Mouse (Mus musculus): ENCODE measurements at regions not wholly inside any gene's neighbourhood (a gene's known extent, or its start where the extent isn't known, plus 50 kb on each side); places are given as distances from the start of the nearest gene placed in this dataset.

DNA sequence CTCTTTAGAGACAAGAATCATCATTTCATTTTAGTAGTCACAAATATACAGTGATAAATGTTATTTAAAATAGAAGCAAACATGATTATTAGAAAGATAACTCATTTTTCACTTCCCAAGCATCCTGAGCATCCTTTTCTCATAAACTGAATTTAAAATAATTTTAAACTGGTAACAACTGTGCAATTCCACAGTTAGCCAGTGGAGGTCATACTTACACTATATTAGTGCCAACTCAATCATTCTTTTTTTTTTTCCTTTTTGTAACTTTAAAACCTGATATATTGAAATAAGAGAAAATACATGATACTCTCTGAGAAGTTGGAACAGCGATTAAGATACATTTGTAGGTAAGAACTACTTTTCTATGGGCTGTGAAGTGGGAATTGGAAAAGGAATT lies 113.2 kb upstream of the Gm17509 start:
- no peak for DNase-seq (ENCODE audit: low read depth, low spot score)

DNA sequence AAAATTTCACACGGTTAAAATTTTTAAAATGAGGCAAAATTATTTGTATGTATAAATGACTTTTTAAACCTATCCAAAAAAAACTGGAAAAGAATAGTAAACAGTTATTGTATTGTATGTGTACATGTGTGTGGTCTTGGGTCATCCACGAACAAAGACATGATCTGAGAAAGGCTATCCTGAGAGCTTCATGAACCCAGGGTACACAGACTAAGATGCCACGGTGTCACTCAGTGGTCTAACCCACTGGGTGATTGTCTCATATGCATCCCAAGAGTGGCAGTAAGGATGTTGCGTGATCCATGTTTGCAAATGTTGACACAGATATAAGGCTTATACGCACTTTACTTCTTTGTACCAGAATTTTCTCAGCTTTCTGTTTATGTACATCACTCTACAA lies 113.7 kb upstream of the Gm17509 start:
- no peak for DNase-seq (ENCODE audit: low read depth, low spot score)

DNA sequence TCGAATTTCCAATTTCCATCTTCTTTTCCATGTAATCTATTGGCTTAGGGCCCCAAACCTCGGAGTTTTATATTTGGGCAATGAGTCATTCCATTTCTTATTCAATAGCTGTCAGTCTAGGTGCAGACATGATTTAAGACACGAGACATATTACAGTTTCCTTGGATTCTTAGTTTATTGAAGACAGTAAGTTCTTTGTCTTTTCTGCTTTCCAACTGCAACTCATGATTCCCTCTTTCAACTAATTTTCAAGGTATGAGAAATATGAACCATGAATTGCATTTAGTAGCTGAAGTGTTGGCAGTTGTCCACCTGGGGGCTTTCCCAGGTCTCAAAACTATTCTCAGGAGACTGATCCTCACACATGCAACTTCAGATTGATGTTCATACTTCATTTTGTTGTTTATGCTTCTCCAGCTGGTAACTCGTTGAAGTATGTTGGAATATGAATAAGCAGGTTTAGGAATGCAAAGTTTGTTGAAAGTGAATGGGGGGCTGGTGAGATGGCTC lies 160.3 kb upstream of the Gm17509 start:
- DNase-seq (ENCODE audit: low read depth, low spot score): no peak

DNA sequence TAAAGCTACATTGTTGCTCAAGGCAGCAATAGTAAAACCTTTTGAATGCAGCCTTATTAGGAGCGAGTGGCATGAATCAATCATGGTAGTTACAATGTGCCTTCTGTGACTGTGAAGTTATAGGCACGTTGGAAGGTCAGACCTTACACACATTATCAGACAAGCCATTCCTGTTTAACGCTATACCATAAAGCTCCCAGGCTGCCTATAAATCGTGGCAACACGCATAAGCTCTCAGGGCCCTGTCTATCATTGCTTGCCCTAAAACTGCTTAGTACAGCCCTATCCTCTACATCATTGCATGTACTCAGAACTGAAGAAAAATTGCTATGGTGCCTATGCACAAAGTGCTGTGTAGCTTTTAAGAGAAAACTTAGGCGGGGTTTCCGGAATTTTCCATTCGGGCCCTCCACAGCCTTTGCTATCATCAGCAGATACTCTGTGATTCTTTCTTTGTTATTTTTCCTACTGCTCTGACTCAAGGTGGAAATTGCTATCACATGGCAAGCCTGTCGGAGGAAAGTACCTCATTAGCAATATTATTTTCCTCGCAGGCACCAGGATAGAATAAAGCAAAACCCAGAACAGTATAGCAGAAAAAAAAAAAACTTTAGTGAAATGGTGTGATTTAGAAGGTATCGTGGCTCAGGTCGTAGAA lies 162.7 kb upstream of the Gm17509 start:
- no peak for DNase-seq (ENCODE audit: low read depth, low spot score)

- no peak for DNase-seq (ENCODE audit: low read depth, low spot score)
These were observed 169.4 kb upstream of the Gm17509 start for GRCm38 (mm10) chr13:117390287-117390686.

- DNase-seq (ENCODE audit: low read depth, low spot score): no peak
These were observed 172.6 kb upstream of the Gm17509 start for GRCm38 (mm10) chr13:117393488-117393887.

DNA sequence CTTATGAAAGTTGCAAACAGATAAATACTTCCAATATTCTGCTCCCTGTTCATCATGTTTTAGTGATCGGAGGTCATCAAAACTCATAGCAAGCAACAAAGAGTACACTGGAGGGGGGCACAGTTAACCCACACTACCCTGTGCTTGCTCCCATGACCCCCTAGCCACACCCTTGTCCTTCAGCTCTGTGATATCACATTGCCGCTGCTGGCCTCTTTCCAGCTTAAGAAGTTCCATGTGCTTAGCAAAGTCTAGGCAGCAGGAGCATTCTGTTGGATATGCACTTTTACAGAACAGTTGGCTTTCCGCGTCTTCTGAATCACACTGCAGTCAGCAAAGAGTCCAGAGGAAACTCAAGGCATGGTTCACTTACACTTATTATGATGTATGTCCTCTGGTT lies 180.4 kb upstream of the Gm17509 start:
- DNase-seq (ENCODE audit: low read depth, low spot score): no peak

GRCm38 (mm10) chr13:117409940-117410339 lies 189.1 kb upstream of the Gm17509 start:
- DNase-seq (ENCODE audit: low read depth, low spot score): no peak

DNA sequence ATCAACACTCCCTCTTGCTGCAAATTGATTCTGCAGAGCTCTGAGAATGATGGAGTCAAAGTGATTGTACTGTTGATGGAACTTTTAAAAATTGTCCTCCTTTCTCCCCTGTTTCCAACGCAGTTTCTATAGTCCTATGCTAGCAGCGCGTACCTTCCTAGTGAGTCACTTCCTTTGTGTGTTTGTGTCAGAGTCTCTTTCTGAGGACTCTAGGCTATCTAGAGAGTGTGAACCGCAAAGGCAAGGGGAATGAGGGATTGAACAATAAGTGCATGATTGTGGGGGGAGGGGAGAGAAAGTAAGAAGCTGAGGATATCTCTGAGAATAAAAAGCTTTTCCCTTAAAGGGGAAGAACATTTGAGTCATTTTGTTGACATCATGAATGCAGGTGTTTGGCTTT lies 188.5 kb upstream of the Hcn1 start:
- no peak for DNase-seq (ENCODE audit: low read depth, low spot score)

GRCm38 (mm10) chr13:117423558-117423957 lies 178.6 kb upstream of the Hcn1 start:
- DNase-seq (ENCODE audit: low read depth, low spot score): no peak

- DNase-seq (ENCODE audit: low read depth, low spot score): no peak
These were observed 177.1 kb upstream of the Hcn1 start for GRCm38 (mm10) chr13:117425015-117425414.

- DNase-seq (ENCODE audit: low read depth, low spot score): no peak
These were observed 134.7 kb upstream of the Hcn1 start for GRCm38 (mm10) chr13:117467407-117467806.

- no peak for DNase-seq (ENCODE audit: low read depth, low spot score)
These were observed 129.4 kb upstream of the Hcn1 start for GRCm38 (mm10) chr13:117472726-117473125.

DNA sequence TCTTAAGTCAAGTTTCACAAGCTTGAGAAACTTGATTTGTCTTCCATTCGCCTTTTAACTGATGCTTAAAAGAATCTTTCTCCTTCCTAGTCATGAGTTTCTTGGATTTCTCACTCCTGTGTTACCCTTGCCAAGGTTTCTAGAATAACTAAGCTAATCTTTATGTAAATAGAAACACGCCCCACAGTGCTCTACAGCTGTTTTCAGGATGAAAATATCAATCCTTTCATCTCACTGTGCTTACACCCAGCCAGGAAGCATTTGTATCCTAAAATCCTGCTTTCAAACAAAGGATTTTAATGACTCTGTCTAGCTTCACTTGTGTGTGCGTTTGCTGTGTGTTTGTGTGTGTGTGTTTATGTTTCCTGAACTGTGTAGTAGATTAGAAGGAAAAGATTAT lies 119.5 kb upstream of the Hcn1 start:
- DNase-seq (ENCODE audit: low read depth, low spot score): no peak

- DNase-seq (ENCODE audit: low read depth, low spot score): no peak
These were observed 93.4 kb upstream of the Hcn1 start for GRCm38 (mm10) chr13:117508746-117509145.

GRCm38 (mm10) chr13:117550108-117550507 lies 52.0 kb upstream of the Hcn1 start:
- peak; percentile 46 for DNase-seq (ENCODE audit: low read depth, low spot score)

All from R1 (cell line).